Mouse (Mus musculus): Measurements from ENCODE around the gene Sgce.

DNA sequence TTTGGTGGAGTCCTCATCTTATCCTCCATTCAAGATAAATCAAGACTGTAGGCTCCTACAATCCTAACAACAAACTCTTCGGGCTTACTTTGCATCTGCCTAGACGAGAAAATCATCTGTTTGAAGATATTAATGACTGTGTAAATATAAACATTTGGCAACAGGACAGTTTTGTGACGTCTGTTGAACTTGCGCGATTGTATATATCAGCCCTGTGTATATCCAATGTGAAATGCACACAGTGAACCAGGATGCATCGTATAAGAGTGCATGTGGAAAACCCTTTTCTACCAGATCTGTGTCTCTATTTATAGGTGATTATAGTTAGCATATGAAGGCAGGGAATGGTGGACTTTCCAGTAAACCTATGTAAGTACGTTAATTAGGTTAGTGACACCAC, 104.9 kb downstream of the Sgce start:
- TF ChIP-seq CTCF (IDR thresholded peaks at IDR 0.05; ENCODE audit: low read depth, low read length) (no peak), GATA1 (IDR thresholded peaks at IDR 0.05; ENCODE audit: borderline replicate concordance, low read length) (no peak), GATA2 (IDR thresholded peaks at IDR 0.05; ENCODE audit: borderline replicate concordance, low read depth, low read length) (no peak)
